Mouse (Mus musculus): Measurements from ENCODE around the gene Agl. TPM values are rescaled to one million over a fixed set of nuclear protein-coding genes. Genes with fewer than 3 reads are reported as not detected.
"Not testable (repeated sequence)": the region's sequence is repeated elsewhere in the genome, so short reads cannot be mapped to it uniquely, and the experiment has no call there.

The Agl gene
- total RNA-seq, 2 experiments from 2014 or later = 189 to 193 TPM

- peak; percentile 16 to 65 for DNase-seq
Measured at GRCm38 (mm10) chr3:116748391-116749170, 59.4 kb downstream of the Agl start.

DNA sequence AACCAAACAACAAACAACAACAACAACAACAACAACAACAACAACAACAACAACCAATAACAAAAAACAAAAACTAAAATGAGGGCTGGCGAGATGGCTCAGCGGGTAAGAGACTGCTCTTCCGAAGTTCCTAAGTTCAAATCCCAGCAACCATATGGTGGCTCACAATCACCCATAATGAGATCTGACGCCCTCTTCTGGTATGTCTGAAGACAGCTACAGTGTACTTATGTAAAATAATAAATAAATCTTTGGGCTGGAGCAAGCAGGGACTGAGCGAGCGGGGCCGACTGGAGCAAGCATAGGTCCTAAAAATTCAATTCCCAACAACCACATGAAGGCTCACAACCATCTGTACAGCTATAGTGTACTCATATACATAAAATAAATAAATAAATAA, 60.3 kb downstream of the Agl start:
- DNase-seq = not testable (repeated sequence)

DNA sequence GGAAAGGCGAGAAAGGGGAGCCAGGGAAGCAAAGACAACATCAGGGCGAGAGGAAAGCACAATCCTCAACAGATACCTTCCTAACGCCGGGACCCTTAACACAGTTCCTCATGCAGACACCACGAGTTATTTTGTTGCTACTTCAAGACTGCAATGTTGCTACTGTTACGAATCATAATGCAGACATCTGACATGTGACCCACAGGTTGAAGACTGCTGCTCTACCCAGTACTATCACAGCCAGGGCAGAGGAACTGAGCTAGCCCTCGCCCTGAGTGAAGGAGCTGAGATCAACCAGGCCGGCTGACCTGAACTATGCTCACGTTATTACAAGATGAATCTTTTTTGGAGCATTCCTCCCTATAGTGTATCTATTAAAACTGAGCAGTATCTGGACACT, 67.0 kb downstream of the Agl start:
- DNase-seq = no peak

DNA sequence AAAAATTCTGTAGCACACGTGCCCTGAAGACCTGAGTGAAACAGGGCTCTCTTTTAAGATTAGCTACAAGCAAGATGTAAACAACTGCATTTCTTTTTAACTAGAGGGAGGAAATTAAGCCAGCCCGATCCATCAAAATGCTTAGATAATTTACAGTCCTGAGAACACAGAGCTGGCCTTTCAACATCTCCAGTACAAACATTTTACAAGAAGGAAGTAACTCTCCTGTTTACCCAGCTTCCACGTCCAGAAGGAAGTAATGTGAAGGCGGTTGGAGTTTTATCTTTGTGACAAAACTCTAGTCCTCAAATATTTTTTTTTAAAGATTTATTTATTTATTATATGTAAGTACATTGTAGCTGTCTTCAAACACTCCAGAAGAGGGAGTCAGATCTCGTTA, 67.9 kb downstream of the Agl start:
- DNase-seq = no peak

GRCm38 (mm10) chr3:116737326-116737731, 70.6 kb downstream of the Agl start:
- DNase-seq = no peak

GRCm38 (mm10) chr3:116729483-116730174, 78.3 kb downstream of the Agl start:
- no peak for DNase-seq

- DNase-seq = peak; percentile 36 to 67
Measured at GRCm38 (mm10) chr3:116726807-116727206, 81.2 kb downstream of the Agl start.

GRCm38 (mm10) chr3:116723496-116724481, 84.2 kb downstream of the Agl start:
- DNase-seq = no peak

- DNase-seq = no peak
Measured at GRCm38 (mm10) chr3:116722980-116723379, 85.0 kb downstream of the Agl start.

GRCm38 (mm10) chr3:116718951-116719350, 89.0 kb downstream of the Agl start:
- no peak for DNase-seq

- DNase-seq = no peak
Measured at GRCm38 (mm10) chr3:116713031-116713430, 94.9 kb downstream of the Agl start.

DNA sequence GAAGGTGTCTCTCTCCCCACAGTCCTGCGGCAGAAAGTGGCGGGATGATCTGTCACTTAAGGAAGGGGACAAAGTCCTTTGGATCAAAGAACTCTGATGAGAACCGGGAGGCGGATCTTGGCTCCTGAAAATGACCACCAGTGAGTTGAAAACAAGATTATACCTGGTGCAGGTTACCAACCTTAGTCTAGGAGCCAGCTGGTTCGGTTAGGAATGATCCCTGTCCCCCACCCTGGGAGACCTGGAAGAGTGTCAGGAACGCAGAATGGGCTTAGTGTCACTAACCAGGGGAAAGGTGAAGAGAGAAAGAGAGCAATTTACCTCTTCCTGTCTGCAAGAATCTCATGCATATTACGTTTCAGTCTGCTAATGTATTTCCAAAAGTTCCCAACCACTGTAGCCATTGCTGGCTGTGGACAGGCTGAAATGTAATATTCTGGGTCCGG, 95.5 kb downstream of the Agl start, which contains the start of gene Slc35a3:
Gene Slc35a3, minus strand, starts transcription at position 396 of the 446 bp plus-strand sequence.
- DNase-seq = peak in 1 of 2 experiments; percentile 79

- DNase-seq = peak; percentile 83 to 88
Measured at GRCm38 (mm10) chr3:116711624-116712435, 96.1 kb downstream of the Agl start.

DNA sequence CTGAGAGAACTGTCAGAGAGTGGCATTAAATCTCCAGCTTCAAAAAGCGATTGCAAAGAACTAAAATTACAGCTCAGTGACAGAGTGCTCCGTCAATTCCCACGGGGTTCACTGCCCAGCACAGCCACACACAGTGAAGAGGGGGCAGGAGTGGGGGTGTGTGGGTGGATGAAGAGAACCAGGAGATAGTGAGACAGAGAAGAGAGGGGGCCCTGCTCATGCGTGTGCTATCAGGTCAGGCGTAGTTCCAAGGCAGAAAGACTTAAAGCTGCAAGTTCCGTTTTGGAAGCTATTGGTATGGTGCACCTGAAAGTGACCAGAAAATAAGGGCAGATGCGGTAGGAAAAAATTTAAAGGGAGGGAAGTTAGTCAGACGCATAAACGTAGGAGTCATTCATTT, 97.0 kb downstream of the Agl start:
- no peak for DNase-seq

GRCm38 (mm10) chr3:116705637-116706204, 102.2 kb downstream of the Agl start:
- DNase-seq = no peak

- no peak for DNase-seq
Measured at GRCm38 (mm10) chr3:116703835-116704234, 104.1 kb downstream of the Agl start.

- DNase-seq = no peak
Measured at GRCm38 (mm10) chr3:116702647-116703272, 105.2 kb downstream of the Agl start.

DNA sequence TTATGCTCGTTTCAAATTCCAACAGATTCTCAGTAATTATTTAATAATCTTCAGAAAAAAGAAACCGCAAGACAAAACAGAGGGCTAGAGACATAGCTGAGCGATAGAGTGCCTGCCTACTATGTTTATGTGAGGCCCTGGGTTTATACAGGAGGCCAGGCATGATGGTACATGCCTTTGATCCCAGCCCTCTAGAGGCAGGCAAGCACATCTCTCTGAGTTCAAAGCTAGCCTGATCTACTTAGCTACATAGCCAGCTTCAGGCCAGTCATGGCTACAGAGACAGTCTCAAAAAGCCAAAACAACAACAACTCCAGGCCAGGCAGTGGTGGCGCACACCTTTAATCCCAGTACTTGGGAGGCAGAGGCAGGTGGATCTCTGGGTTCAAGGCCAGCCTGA, 106.4 kb downstream of the Agl start:
- DNase-seq = no peak

DNA sequence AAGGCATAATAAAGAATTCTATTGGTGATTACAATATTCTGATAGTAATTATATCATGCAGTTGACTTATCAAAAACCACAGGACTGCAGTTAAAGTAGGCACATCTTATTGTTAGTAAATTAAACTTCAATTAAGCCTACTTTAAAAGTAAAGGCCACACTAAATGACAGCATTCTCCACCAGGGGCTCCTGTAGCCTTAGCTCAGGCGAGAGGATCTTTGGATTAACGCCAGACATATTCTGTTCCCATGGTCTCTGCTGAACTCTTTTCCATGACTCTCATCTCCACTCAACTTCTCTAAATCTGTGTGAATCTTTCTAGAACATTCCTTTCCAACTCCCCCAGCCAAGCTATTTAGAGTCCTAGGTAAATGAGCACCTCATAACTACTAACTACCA, 109.2 kb downstream of the Agl start:
- peak; percentile 13 to 22 for DNase-seq

GRCm38 (mm10) chr3:116695666-116695985, 112.3 kb downstream of the Agl start:
- no peak for DNase-seq

Data from heart, adult 18-20 months (tissue).